ENCODE assay signal across 10 mouse cellular contexts in the genomic region with DNA sequence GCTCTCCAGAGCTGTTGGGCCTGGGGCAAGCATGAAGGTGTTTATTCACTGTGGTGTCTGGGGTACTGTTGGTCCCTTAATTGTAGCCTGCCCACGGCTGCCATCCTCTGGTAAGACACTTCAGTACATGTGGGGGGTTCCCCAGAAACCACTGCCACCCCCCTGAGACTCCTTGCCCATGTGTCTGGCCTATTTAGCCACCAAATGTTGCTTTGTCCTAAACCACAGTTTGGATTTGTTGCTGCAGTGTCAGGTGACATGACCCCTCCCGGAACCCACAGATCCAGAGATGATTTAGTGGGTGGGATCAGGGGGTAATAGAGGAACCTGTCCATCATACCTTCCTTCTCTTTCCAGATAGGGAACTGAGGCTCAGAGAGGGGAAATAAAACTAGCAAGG. TPM values are rescaled to one million over a fixed set of nuclear protein-coding genes. Genes with fewer than 3 reads are reported as not detected.
A peak's percentile ranks its signal among the peaks of the same experiment; 100 is the strongest.
DNase-seq lines count a peak whose midpoint lies in the region; TF ChIP-seq lines count a peak whose summit lies in the region.
"Had no signal": no experiment of that assay in that cellular context is flagged by ENCODE, and none has a peak within 500 bp of the region (broad histone marks: within the 10 kb centered on the region; RNA-seq: fewer than 3 reads in every experiment).

No protein-coding gene starts in this region.

- WGBS in macrophage (ENCODE audit: missing documents) = 0% methylated on average over 2 of the region's 2 CpGs

- H3K4me3 ChIP-seq in layer of hippocampus, adult 2 months = no peak overlapping the region
- H3K4me3 ChIP-seq in brown adipose tissue, adult 24 weeks (ENCODE audit: insufficient read depth, low read depth, low read length) = no peak overlapping the region
- H3K4me3 ChIP-seq in macrophage (ENCODE audit: inconsistent target) = no peak overlapping the region
- H3K4me3 ChIP-seq: heart, adult 2 months had no signal

- TF ChIP-seq CTCF in layer of hippocampus, adult 2 months (conservative IDR thresholded peaks at IDR 0.05) = peak; percentile 36

- DNase-seq in cerebellum, adult 9-11 months = peak; percentile 25
- no peak for DNase-seq in cerebellum, adult 11 months
- no peak for DNase-seq in layer of hippocampus, adult 2 months (ENCODE audit: low spot score in 2 of 2)
- no peak for DNase-seq in layer of hippocampus, postnatal 36 days
- DNase-seq in frontal cortex, postnatal 14 days (ENCODE audit: low spot score in 2 of 2) = no peak
- no peak for DNase-seq in cerebellum, postnatal 4 days (ENCODE audit: low spot score in 2 of 2)
- DNase-seq: heart, adult 2 months; right cerebral cortex, postnatal 4 days had no signal

- peaks cover 100% of the 10 kb centered on the region for H3K79me2 ChIP-seq in macrophage (ENCODE audit: inconsistent target)

- no peaks in the 10 kb centered on the region for H3K36me3 ChIP-seq in macrophage (ENCODE audit: inconsistent target)

- peaks cover 83% of the 10 kb centered on the region for H3K4me1 ChIP-seq in brown adipose tissue, adult 24 weeks (ENCODE audit: control insufficient read depth, insufficient read depth, insufficient read length, low read length)

- no peak overlapping the region for H3K27ac ChIP-seq in layer of hippocampus, adult 2 months
- peak overlapping the region; percentile 52 for H3K27ac ChIP-seq in brown adipose tissue, adult 24 weeks (replicated peaks; ENCODE audit: low read depth, low read length)
- H3K27ac ChIP-seq in macrophage = peak overlapping the region; percentile 99

RNA-seq across cellular contexts. Expression of a gene that starts 12.1 kb away (rescaled TPM):
- total RNA-seq in layer of hippocampus, adult 2 months (2021) = 10 to 100 TPM; 87.7 to 99.3 TPM
- total RNA-seq in layer of hippocampus, postnatal 36 days (2021) = 10 to 100 TPM; 88.1 to 94.5 TPM
- polyA plus RNA-seq in brown adipose tissue, adult 24 weeks (2012; ENCODE audit: insufficient read depth, insufficient read length, missing spikeins) = 15.0 and 17.0 TPM in 2 replicates
- total RNA-seq in macrophage (2018; cell fraction: chromatin; rRNA removed) = 100 to 1,000 TPM; 201 to 426 (median 339) TPM
- 100 to 1,000 TPM; 130 to 224 (median 189) TPM for total RNA-seq in macrophage (2018; cell fraction: cytosol; rRNA removed)
- 100 to 1,000 TPM; 176 to 364 (median 261) TPM for total RNA-seq in macrophage (2018; cell fraction: nucleus; rRNA removed)
- 74.5 to 135 TPM (median 101 TPM) in 3 replicates for polyA plus RNA-seq in macrophage (2018)
